Mouse (Mus musculus) hindbrain, postnatal 0 days (tissue): ENCODE data around the gene Gabrb1. TPM values are rescaled to one million over a fixed set of nuclear protein-coding genes. Genes with fewer than 3 reads are reported as not detected.

Experiments
- ATAC-seq: fragments of 200-750 bp; cut with Nextera tagmentation; 2 replicates; pipeline ENCODE4 v1.8.0; 2017; ENCODE audit warnings: mild to moderate bottlenecking, moderate TSS enrichment, moderate library complexity
- DNase-seq: peaks from one replicate; pipeline ENCODE4 v3.0.0-alpha.2; 2015; ENCODE audit warnings: low spot score
- H3K27ac ChIP-seq: fragments of 300-500 bp; sonication (generic); 2 replicates; pipeline ENCODE4 v1.5.1; 2014; ENCODE audit warnings: mild to moderate bottlenecking
- H3K27me3 ChIP-seq: fragments of 300-500 bp; sonication (generic); 2 replicates; pipeline ENCODE4 v1.6.1; 2014; ENCODE audit warnings: low read length, mixed read lengths; ENCODE audit not compliant: insufficient read depth
- H3K36me3 ChIP-seq: fragments of 300-500 bp; sonication (generic); 2 replicates; pipeline ENCODE4 v1.6.1; 2014; ENCODE audit warnings: low read length, mixed read lengths; ENCODE audit not compliant: insufficient read depth
- H3K4me1 ChIP-seq: fragments of 300-500 bp; sonication (generic); 2 replicates; pipeline ENCODE4 v1.6.1; 2014; ENCODE audit warnings: antibody characterized with exemption, low read length, mixed read lengths; ENCODE audit not compliant: insufficient read depth
- H3K4me2 ChIP-seq: fragments of 300-500 bp; sonication (generic); 2 replicates; pipeline ENCODE4 v1.6.1; 2014; ENCODE audit warnings: low read depth, mild to moderate bottlenecking, low read length, moderate library complexity, mixed read lengths
- H3K4me3 ChIP-seq: fragments of 300-500 bp; sonication (generic); 2 replicates; pipeline ENCODE4 v1.5.1; 2014; ENCODE audit warnings: low read length
- H3K9ac ChIP-seq: fragments of 300-500 bp; sonication (generic); replicated peaks from 2 replicates; pipeline ENCODE4 v1.6.1; 2014; ENCODE audit warnings: mild to moderate bottlenecking, low read length, moderate library complexity, mixed read lengths
- H3K9me3 ChIP-seq: fragments of 300-500 bp; sonication (generic); 2 replicates; pipeline ENCODE4 v1.6.1; 2016; ENCODE audit warnings: low read length, mixed read lengths
- CTCF ChIP-seq: IDR thresholded peaks from 2 replicates; pipeline ENCODE4 v1.5.1; 2016; ENCODE audit warnings: antibody characterized with exemption, control low read depth, low read depth
- WGBS: fragments of 180-500 bp; shearing (Covaris S2); extraction: QIAGEN DNeasy Blood & Tissue Kit; methylation state at CpG from one replicate; pipeline ENCODE4 v1.1.7; 2014; 5-methylcytosine and 5-hydroxymethylcytosine counted together
- polyA plus RNA-seq: library from polyadenylated mRNA; unstranded; fragments of >200 nt; fragmentation: Nextera tagmentation; extraction: Ambion mirVana; gene quantifications from 2 replicates; pipeline ENCODE4 v1.2.1, GENCODE M21; 2015
- total RNA-seq: library from RNA; depleted of rRNA; stranded (reverse); fragments of >200 nt; gene quantifications from 2 replicates; pipeline ENCODE4 v1.2.3, GENCODE M21; 2014

The Gabrb1 gene
- total and polyA plus RNA-seq, 2 experiments from 2014 or later, result 12.3 to 37.3 TPM

GRCm38 (mm10) chr5:71964876-71965432 lies 307.0 kb downstream of the Gabrb1 start:
- Histone ChIP-seq H3K27me3 (no peaks in the 10 kb centered on the region), H3K9ac (no peak overlapping the region), H3K4me2 (no peak overlapping the region), H3K4me3 (no peak overlapping the region), H3K36me3 (no peaks in the 10 kb centered on the region), H3K9me3 (no peaks in the 10 kb centered on the region), H3K4me1 (no peaks in the 10 kb centered on the region), H3K27ac (no peak overlapping the region)
- no peak for TF ChIP-seq CTCF
- 68% methylated on average over 4 of the region's 4 CpGs for WGBS
- no peak for ATAC-seq
- DNase-seq, result no peak

GRCm38 (mm10) chr5:71965529-71965928 lies 307.6 kb downstream of the Gabrb1 start:
- TF ChIP-seq CTCF, result peak; percentile 43
- no peaks in the 10 kb centered on the region for H3K27me3 ChIP-seq
- no peak overlapping the region for H3K4me2 ChIP-seq
- no peak overlapping the region for H3K4me3 ChIP-seq
- H3K4me1 ChIP-seq, result no peaks in the 10 kb centered on the region
- 83% methylated on average over 2 of the region's 2 CpGs for WGBS
- no peaks in the 10 kb centered on the region for H3K36me3 ChIP-seq
- DNase-seq (peak; percentile 15), ATAC-seq (no peak)
- H3K9ac ChIP-seq, result no peak overlapping the region
- H3K27ac ChIP-seq, result no peak overlapping the region
- H3K9me3 ChIP-seq, result no peaks in the 10 kb centered on the region

- Histone ChIP-seq H3K4me1 (no peaks in the 10 kb centered on the region; the same call in 1 of the 2 replicates), H3K9ac (no peak overlapping the region), H3K27me3 (no peaks in the 10 kb centered on the region), H3K4me2 (no peak overlapping the region), H3K4me3 (no peak overlapping the region), H3K27ac (peak overlapping the region; percentile 45), H3K36me3 (no peaks in the 10 kb centered on the region), H3K9me3 (no peaks in the 10 kb centered on the region)
- peak; percentile 61; the same call in 1 of the 2 replicates for ATAC-seq
- DNase-seq, result peak; percentile 75
- TF ChIP-seq CTCF, result no peak
- WGBS, result 48% methylated on average over 8 of the region's 8 CpGs
Observed at GRCm38 (mm10) chr5:71970140-71970800, 312.4 kb downstream of the Gabrb1 start.

- H3K4me1 ChIP-seq, result peaks cover 8% of the 10 kb centered on the region
- no peak overlapping the region for H3K4me3 ChIP-seq
- no peak overlapping the region for H3K4me2 ChIP-seq
- H3K9ac ChIP-seq, result no peak overlapping the region
- H3K36me3 ChIP-seq, result no peaks in the 10 kb centered on the region
- WGBS, result 57% methylated on average over 5 of the region's 5 CpGs
- no peaks in the 10 kb centered on the region for H3K27me3 ChIP-seq
- TF ChIP-seq CTCF, result no peak
- ATAC-seq (peak; percentile 31; the same call in 1 of the 2 replicates), DNase-seq (peak; percentile 40)
- peak overlapping the region; percentile 32; the same call in 1 of the 2 replicates for H3K27ac ChIP-seq
- no peaks in the 10 kb centered on the region for H3K9me3 ChIP-seq
Observed at GRCm38 (mm10) chr5:71972831-71973230, 314.9 kb downstream of the Gabrb1 start.

GRCm38 (mm10) chr5:71976133-71976532 lies 318.2 kb downstream of the Gabrb1 start:
- peak; percentile 39; the same call in 1 of the 2 replicates for ATAC-seq
- no peak overlapping the region for H3K4me3 ChIP-seq
- H3K36me3 ChIP-seq, result no peaks in the 10 kb centered on the region
- no peak for TF ChIP-seq CTCF
- no peak for DNase-seq
- no peak overlapping the region for H3K9ac ChIP-seq
- no peak overlapping the region for H3K4me2 ChIP-seq
- H3K9me3 ChIP-seq, result no peaks in the 10 kb centered on the region
- H3K27me3 ChIP-seq, result no peaks in the 10 kb centered on the region
- peaks cover 8% of the 10 kb centered on the region for H3K4me1 ChIP-seq
- peak overlapping the region; percentile 74 for H3K27ac ChIP-seq
- 39% methylated on average over 4 of the region's 4 CpGs for WGBS

GRCm38 (mm10) chr5:71976571-71977061 lies 318.7 kb downstream of the Gabrb1 start:
- H3K4me1 ChIP-seq, result peaks cover 8% of the 10 kb centered on the region
- TF ChIP-seq CTCF, result peak; percentile 31; the same call in 1 of the 2 replicates
- peak overlapping the region; percentile 74 for H3K27ac ChIP-seq

GRCm38 (mm10) chr5:71986561-71986960 lies 328.6 kb downstream of the Gabrb1 start:
- Histone ChIP-seq H3K9me3 (no peaks in the 10 kb centered on the region), H3K4me3 (no peak overlapping the region), H3K4me2 (no peak overlapping the region), H3K27me3 (no peaks in the 10 kb centered on the region), H3K4me1 (no peaks in the 10 kb centered on the region), H3K27ac (no peak overlapping the region), H3K36me3 (no peaks in the 10 kb centered on the region), H3K9ac (no peak overlapping the region)
- 52% methylated on average over 1 of the region's 1 CpGs for WGBS
- no peak for DNase-seq
- ATAC-seq, result 0 out of 2 replicates have a peak, but pooled peaks have one; percentile 12
- TF ChIP-seq CTCF, result no peak

More at GRCm38 (mm10) chr5:71976571-71977061, 318.7 kb downstream of the Gabrb1 start:
- DNase-seq, result peak; percentile 90
- ATAC-seq, result peak; percentile 95
- no peaks in the 10 kb centered on the region for H3K36me3 ChIP-seq
- no peak overlapping the region for H3K4me3 ChIP-seq
- H3K9ac ChIP-seq, result no peak overlapping the region
- H3K9me3 ChIP-seq, result no peaks in the 10 kb centered on the region
- WGBS, result 10% methylated on average over 5 of the region's 5 CpGs
- 0 out of 2 replicates have a peak overlapping the region, but pooled peaks have one; percentile 10 for H3K4me2 ChIP-seq
- no peaks in the 10 kb centered on the region for H3K27me3 ChIP-seq
